Mouse (Mus musculus) testis, adult 2 months (tissue): Measurements from ENCODE around the gene Dcp1b.

Experiments used
- CTCF ChIP-seq: fragments of 200-500 bp; IDR thresholded peaks from 2 replicates; pipeline ENCODE4 v1.5.1; 2012; ENCODE audit warnings: low read depth, mild to moderate bottlenecking, inconsistent platforms, low read length, moderate library complexity; ENCODE audit not compliant: control insufficient read depth, insufficient read depth, insufficient replicate concordance
- POLR2A ChIP-seq: fragments of 200-500 bp; IDR thresholded peaks from 2 replicates; pipeline ENCODE4 v1.6.1; 2012; ENCODE audit warnings: low read depth, mild to moderate bottlenecking, inconsistent platforms, low read length, moderate library complexity; ENCODE audit not compliant: control insufficient read depth

DNA sequence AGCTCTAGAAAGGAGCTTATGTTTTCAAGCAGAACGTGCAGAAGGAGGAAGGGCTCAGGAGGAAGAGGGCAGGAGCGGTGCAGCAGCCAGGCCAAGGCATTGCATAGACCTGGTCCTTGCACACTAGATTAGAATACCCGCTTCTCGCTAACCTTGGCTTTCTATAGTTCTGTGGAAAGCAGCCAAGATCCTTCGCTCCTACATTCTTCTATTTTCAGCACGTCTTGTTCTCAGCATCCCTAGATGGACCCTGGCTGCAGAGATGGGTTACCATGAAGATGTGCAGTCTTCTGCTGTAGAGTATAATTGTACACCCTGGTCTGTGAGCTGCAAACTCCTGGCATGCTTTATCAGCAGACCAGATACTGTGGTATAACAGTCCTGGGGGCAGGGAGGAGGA lies 39.1 kb downstream of the Dcp1b start:
- TF ChIP-seq CTCF (no peak), POLR2A (no peak)
